Mouse (Mus musculus): Measurements from ENCODE around the gene Fbxl16.

DNA sequence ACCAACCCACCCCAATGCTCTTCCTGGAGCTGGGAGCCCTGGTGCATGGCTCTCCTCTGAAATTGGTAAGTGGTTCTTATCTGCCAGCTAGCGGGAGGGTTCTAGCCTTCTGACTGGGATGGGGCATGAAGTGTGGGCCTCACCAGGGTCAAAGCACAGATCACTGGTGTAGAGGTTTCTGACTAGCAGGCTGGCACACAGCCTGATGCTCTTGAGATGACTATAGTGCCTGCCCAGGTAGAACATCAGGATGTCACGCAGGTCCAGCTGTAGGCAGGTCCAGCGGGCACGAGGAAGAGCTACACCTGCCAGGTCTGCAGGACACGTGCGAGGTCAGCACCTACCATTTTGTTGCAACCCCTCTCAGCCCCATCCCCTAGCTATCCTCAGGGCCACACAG is 51.3 kb downstream of the Fbxl16 start:
- TF ChIP-seq POLR2A (IDR thresholded peaks at IDR 0.05; ENCODE audit: borderline replicate concordance, insufficient read depth, low read length) (no peak), CTCF (IDR thresholded peaks at IDR 0.05; ENCODE audit: borderline replicate concordance, insufficient read depth, low read depth, low read length) (no peak)
